Comparison of ENCODE assay signal across 10 mouse cellular contexts in genomic region chr1:171319748-171320147, GRCm38 (mm10). TPM values are rescaled to one million over a fixed set of nuclear protein-coding genes. Genes with fewer than 3 reads are reported as not detected.
DNase-seq lines count a peak whose midpoint lies in the region; ATAC-seq lines count a peak whose summit lies in the region.
"Had no signal": no experiment of that assay in that cellular context is flagged by ENCODE, and none has a peak within 500 bp of the region (broad histone marks: within the 10 kb centered on the region; RNA-seq: fewer than 3 reads in every experiment).

No protein-coding gene starts in this region.

- H3K27me3 ChIP-seq in forebrain, embryonic 11.5 days (ENCODE audit: control insufficient read depth, insufficient read depth, low read length): no peaks in the 10 kb centered on the region
- H3K27me3 ChIP-seq in forebrain, embryonic 12.5 days: no peaks in the 10 kb centered on the region
- H3K27me3 ChIP-seq in midbrain, embryonic 11.5 days (ENCODE audit: control insufficient read depth, insufficient read depth, low read length): no peaks in the 10 kb centered on the region
- H3K27me3 ChIP-seq in midbrain, embryonic 16.5 days (ENCODE audit: control insufficient read depth, insufficient read depth, low read depth, low read length): no peaks in the 10 kb centered on the region
- no peaks in the 10 kb centered on the region for H3K27me3 ChIP-seq in kidney, embryonic 15.5 days
- H3K27me3 ChIP-seq in stomach, embryonic 16.5 days (ENCODE audit: control insufficient read depth, insufficient read depth, low read length): no peaks in the 10 kb centered on the region
- H3K27me3 ChIP-seq: megakaryocyte, embryonic 14.5 days had no signal

- no peak overlapping the region for H3K27ac ChIP-seq in forebrain, embryonic 11.5 days (ENCODE audit: low read depth, low read length)
- H3K27ac ChIP-seq in forebrain, embryonic 12.5 days: no peak overlapping the region
- no peak overlapping the region for H3K27ac ChIP-seq in midbrain, embryonic 11.5 days (ENCODE audit: low read depth, low read length)
- H3K27ac ChIP-seq in midbrain, embryonic 16.5 days (ENCODE audit: low read length): no peak overlapping the region
- H3K27ac ChIP-seq in kidney, embryonic 15.5 days: no peak overlapping the region
- H3K27ac ChIP-seq in stomach, embryonic 16.5 days (ENCODE audit: low read length): no peak overlapping the region

- no peak for ATAC-seq in forebrain, embryonic 11.5 days (replicated peaks; ENCODE audit: low FRiP score)
- no peak for ATAC-seq in forebrain, embryonic 12.5 days (ENCODE audit: low FRiP score)
- no peak for ATAC-seq in midbrain, embryonic 11.5 days (ENCODE audit: low FRiP score)
- ATAC-seq in midbrain, embryonic 16.5 days: no peak
- no peak for ATAC-seq in kidney, embryonic 15.5 days (replicated peaks; ENCODE audit: low FRiP score)
- ATAC-seq in stomach, embryonic 16.5 days (ENCODE audit: insufficient read depth, low FRiP score): no peak

- H3K9me3 ChIP-seq in forebrain, embryonic 11.5 days (ENCODE audit: control insufficient read depth, low read length): no peaks in the 10 kb centered on the region
- no peaks in the 10 kb centered on the region for H3K9me3 ChIP-seq in forebrain, embryonic 12.5 days
- H3K9me3 ChIP-seq in midbrain, embryonic 11.5 days (ENCODE audit: control insufficient read depth, low read length): no peaks in the 10 kb centered on the region
- no peaks in the 10 kb centered on the region for H3K9me3 ChIP-seq in midbrain, embryonic 16.5 days (replicated peaks; ENCODE audit: control insufficient read depth, low read length, poor library complexity, severe bottlenecking)
- no peaks in the 10 kb centered on the region for H3K9me3 ChIP-seq in kidney, embryonic 15.5 days (replicated peaks)
- H3K9me3 ChIP-seq in stomach, embryonic 16.5 days (replicated peaks; ENCODE audit: control insufficient read depth, low read length): no peaks in the 10 kb centered on the region

- WGBS in forebrain, embryonic 11.5 days: 10% methylated on average over 7 of the region's 7 CpGs
- 8% methylated on average over 7 of the region's 7 CpGs for WGBS in forebrain, embryonic 12.5 days
- 12% methylated on average over 7 of the region's 7 CpGs for WGBS in midbrain, embryonic 11.5 days
- 6% methylated on average over 7 of the region's 7 CpGs for WGBS in midbrain, embryonic 16.5 days
- 15% methylated on average over 7 of the region's 7 CpGs for WGBS in kidney, embryonic 15.5 days
- 21% methylated on average over 7 of the region's 7 CpGs for WGBS in stomach, embryonic 16.5 days

- H3K4me3 ChIP-seq in forebrain, embryonic 11.5 days (ENCODE audit: low read depth, low read length): no peak overlapping the region
- H3K4me3 ChIP-seq in forebrain, embryonic 12.5 days (replicated peaks): no peak overlapping the region
- H3K4me3 ChIP-seq in midbrain, embryonic 11.5 days (ENCODE audit: low read depth, low read length): no peak overlapping the region
- H3K4me3 ChIP-seq in midbrain, embryonic 16.5 days (ENCODE audit: low read depth, low read length): no peak overlapping the region
- H3K4me3 ChIP-seq in kidney, embryonic 15.5 days (replicated peaks): peak overlapping the region; percentile 33
- 0 out of 2 replicates have a peak overlapping the region, but pooled peaks have one; percentile 8 for H3K4me3 ChIP-seq in stomach, embryonic 16.5 days (replicated peaks; ENCODE audit: low read length)
- H3K4me3 ChIP-seq: megakaryocyte, embryonic 14.5 days had no signal

- no peaks in the 10 kb centered on the region for H3K4me1 ChIP-seq in forebrain, embryonic 11.5 days (replicated peaks; ENCODE audit: control insufficient read depth, insufficient read depth, low read length)
- no peaks in the 10 kb centered on the region for H3K4me1 ChIP-seq in forebrain, embryonic 12.5 days
- H3K4me1 ChIP-seq in midbrain, embryonic 11.5 days (ENCODE audit: control insufficient read depth, insufficient read depth, low read length): no peaks in the 10 kb centered on the region
- no peaks in the 10 kb centered on the region for H3K4me1 ChIP-seq in midbrain, embryonic 16.5 days (ENCODE audit: control insufficient read depth, insufficient read depth, low read length)
- peaks cover 6% of the 10 kb centered on the region; the same call in 1 of the 2 replicates for H3K4me1 ChIP-seq in kidney, embryonic 15.5 days
- H3K4me1 ChIP-seq in stomach, embryonic 16.5 days (ENCODE audit: control insufficient read depth, insufficient read depth, low read length): peaks cover 6% of the 10 kb centered on the region; the same call in 1 of the 2 replicates

- H3K36me3 ChIP-seq in forebrain, embryonic 11.5 days (ENCODE audit: control insufficient read depth, insufficient read depth, low read length): no peaks in the 10 kb centered on the region
- H3K36me3 ChIP-seq in forebrain, embryonic 12.5 days (replicated peaks): no peaks in the 10 kb centered on the region
- H3K36me3 ChIP-seq in midbrain, embryonic 11.5 days (ENCODE audit: control insufficient read depth, insufficient read depth, low read length): no peaks in the 10 kb centered on the region
- H3K36me3 ChIP-seq in midbrain, embryonic 16.5 days (ENCODE audit: control insufficient read depth, insufficient read depth, low read length): no peaks in the 10 kb centered on the region
- H3K36me3 ChIP-seq in kidney, embryonic 15.5 days: 0 out of 2 replicates have a peak, but pooled peaks cover 5% of the 10 kb centered on the region
- no peaks in the 10 kb centered on the region for H3K36me3 ChIP-seq in stomach, embryonic 16.5 days (ENCODE audit: control insufficient read depth, insufficient read depth, low read length)

- no peak for DNase-seq in forebrain, embryonic 11.5 days (ENCODE audit: low spot score)
- DNase-seq in midbrain, embryonic 11.5 days (ENCODE audit: low spot score, missing footprints): peak; percentile 60
- no peak for DNase-seq in urinary bladder, postnatal 25 days (ENCODE audit: low spot score)
- no peak for DNase-seq in left cerebral cortex, adult 11 months (ENCODE audit: low spot score)
- DNase-seq: right cerebral cortex, postnatal 4 days had no signal

- H3K9ac ChIP-seq in forebrain, embryonic 11.5 days (ENCODE audit: low read length): 0 out of 2 replicates have a peak overlapping the region, but pooled peaks have one; percentile 0
- H3K9ac ChIP-seq in forebrain, embryonic 12.5 days: no peak overlapping the region
- no peak overlapping the region for H3K9ac ChIP-seq in midbrain, embryonic 11.5 days (ENCODE audit: low read length)
- H3K9ac ChIP-seq in midbrain, embryonic 16.5 days (ENCODE audit: low read depth, low read length): no peak overlapping the region
- H3K9ac ChIP-seq in kidney, embryonic 15.5 days: 0 out of 2 replicates have a peak overlapping the region, but pooled peaks have one; percentile 24
- H3K9ac ChIP-seq in stomach, embryonic 16.5 days (ENCODE audit: low read length): no peak overlapping the region

- no peak overlapping the region for H3K4me2 ChIP-seq in forebrain, embryonic 11.5 days (ENCODE audit: low read depth, low read length, severe bottlenecking)
- no peak overlapping the region for H3K4me2 ChIP-seq in forebrain, embryonic 12.5 days
- H3K4me2 ChIP-seq in midbrain, embryonic 11.5 days: no peak overlapping the region
- no peak overlapping the region for H3K4me2 ChIP-seq in midbrain, embryonic 16.5 days (ENCODE audit: low read length)
- H3K4me2 ChIP-seq in kidney, embryonic 15.5 days: peak overlapping the region; percentile 51
- H3K4me2 ChIP-seq in stomach, embryonic 16.5 days (ENCODE audit: low read depth, low read length): 0 out of 2 replicates have a peak overlapping the region, but pooled peaks have one; percentile 19

RNA-seq across cellular contexts. Expression of gene Dedd, which starts 9.2 kb away (rescaled TPM):
- polyA plus RNA-seq in forebrain, embryonic 11.5 days (2014; fragmentation: Nextera tagmentation; extraction: Ambion mirVana): 46.5 and 46.7 TPM in 2 replicates
- polyA plus RNA-seq in forebrain, embryonic 12.5 days (2016; fragmentation: Nextera tagmentation; extraction: Ambion mirVana): 48.5 and 51.0 TPM in 2 replicates
- polyA plus RNA-seq in midbrain, embryonic 11.5 days (2014; fragmentation: Nextera tagmentation; extraction: Ambion mirVana): 45.1 and 46.7 TPM in 2 replicates
- 53.6 and 55.2 TPM in 2 replicates for polyA plus RNA-seq in midbrain, embryonic 16.5 days (2015; fragmentation: Nextera tagmentation; extraction: Ambion mirVana)
- 53.1 and 55.7 TPM in 2 replicates for polyA plus RNA-seq in kidney, embryonic 15.5 days (2015; fragmentation: Nextera tagmentation; extraction: Ambion mirVana)
- polyA plus RNA-seq in stomach, embryonic 16.5 days (2015; fragmentation: Nextera tagmentation; extraction: Ambion mirVana): 48.0 and 54.7 TPM in 2 replicates

RNA-seq across cellular contexts. Expression of gene Ufc1, which starts 24.9 kb away (rescaled TPM):
- 92.4 and 97.5 TPM in 2 replicates for polyA plus RNA-seq in forebrain, embryonic 11.5 days (2014; fragmentation: Nextera tagmentation; extraction: Ambion mirVana)
- polyA plus RNA-seq in forebrain, embryonic 12.5 days (2016; fragmentation: Nextera tagmentation; extraction: Ambion mirVana): 94.8 and 98.4 TPM in 2 replicates
- polyA plus RNA-seq in midbrain, embryonic 11.5 days (2014; fragmentation: Nextera tagmentation; extraction: Ambion mirVana): 115 and 117 TPM in 2 replicates
- polyA plus RNA-seq in midbrain, embryonic 16.5 days (2015; fragmentation: Nextera tagmentation; extraction: Ambion mirVana): 105 and 116 TPM in 2 replicates
- polyA plus RNA-seq in kidney, embryonic 15.5 days (2015; fragmentation: Nextera tagmentation; extraction: Ambion mirVana): 106 and 118 TPM in 2 replicates
- polyA plus RNA-seq in stomach, embryonic 16.5 days (2015; fragmentation: Nextera tagmentation; extraction: Ambion mirVana): 100 and 113 TPM in 2 replicates

RNA-seq across cellular contexts. Expression of gene Nit1, which starts 25.7 kb away (rescaled TPM):
- polyA plus RNA-seq in forebrain, embryonic 11.5 days (2014; fragmentation: Nextera tagmentation; extraction: Ambion mirVana): 31.7 and 35.6 TPM in 2 replicates
- polyA plus RNA-seq in forebrain, embryonic 12.5 days (2016; fragmentation: Nextera tagmentation; extraction: Ambion mirVana): 46.4 and 48.7 TPM in 2 replicates
- 31.9 and 32.7 TPM in 2 replicates for polyA plus RNA-seq in midbrain, embryonic 11.5 days (2014; fragmentation: Nextera tagmentation; extraction: Ambion mirVana)
- polyA plus RNA-seq in midbrain, embryonic 16.5 days (2015; fragmentation: Nextera tagmentation; extraction: Ambion mirVana): 53.8 and 56.9 TPM in 2 replicates
- polyA plus RNA-seq in kidney, embryonic 15.5 days (2015; fragmentation: Nextera tagmentation; extraction: Ambion mirVana): 47.8 and 50.5 TPM in 2 replicates
- polyA plus RNA-seq in stomach, embryonic 16.5 days (2015; fragmentation: Nextera tagmentation; extraction: Ambion mirVana): 49.6 and 51.3 TPM in 2 replicates

RNA-seq across cellular contexts. Expression of gene Pfdn2, which starts 25.7 kb away (rescaled TPM):
- 58.4 and 65.7 TPM in 2 replicates for polyA plus RNA-seq in forebrain, embryonic 11.5 days (2014; fragmentation: Nextera tagmentation; extraction: Ambion mirVana)
- 167 and 178 TPM in 2 replicates for polyA plus RNA-seq in forebrain, embryonic 12.5 days (2016; fragmentation: Nextera tagmentation; extraction: Ambion mirVana)
- polyA plus RNA-seq in midbrain, embryonic 11.5 days (2014; fragmentation: Nextera tagmentation; extraction: Ambion mirVana): 64.8 and 69.8 TPM in 2 replicates
- 146 and 166 TPM in 2 replicates for polyA plus RNA-seq in midbrain, embryonic 16.5 days (2015; fragmentation: Nextera tagmentation; extraction: Ambion mirVana)
- polyA plus RNA-seq in kidney, embryonic 15.5 days (2015; fragmentation: Nextera tagmentation; extraction: Ambion mirVana): 122 and 130 TPM in 2 replicates
- 81.2 and 109 TPM in 2 replicates for polyA plus RNA-seq in stomach, embryonic 16.5 days (2015; fragmentation: Nextera tagmentation; extraction: Ambion mirVana)

RNA-seq across cellular contexts. Expression of gene Usp21, which starts 32.0 kb away (rescaled TPM):
- polyA plus RNA-seq in forebrain, embryonic 11.5 days (2014; fragmentation: Nextera tagmentation; extraction: Ambion mirVana): 110 and 114 TPM in 2 replicates
- 119 and 125 TPM in 2 replicates for polyA plus RNA-seq in forebrain, embryonic 12.5 days (2016; fragmentation: Nextera tagmentation; extraction: Ambion mirVana)
- polyA plus RNA-seq in midbrain, embryonic 11.5 days (2014; fragmentation: Nextera tagmentation; extraction: Ambion mirVana): 84.7 and 88.6 TPM in 2 replicates
- 105 and 112 TPM in 2 replicates for polyA plus RNA-seq in midbrain, embryonic 16.5 days (2015; fragmentation: Nextera tagmentation; extraction: Ambion mirVana)
- 87.7 and 97.8 TPM in 2 replicates for polyA plus RNA-seq in kidney, embryonic 15.5 days (2015; fragmentation: Nextera tagmentation; extraction: Ambion mirVana)
- 54.9 and 59.1 TPM in 2 replicates for polyA plus RNA-seq in stomach, embryonic 16.5 days (2015; fragmentation: Nextera tagmentation; extraction: Ambion mirVana)

Comparison
In these comparisons a context has a peak if more than half of its experiments do, and no peak if none do; other contexts are left out.
1. H3K9ac ChIP-seq: peak in forebrain, embryonic 11.5 days (single experiment) and kidney, embryonic 15.5 days (single experiment); none in forebrain, embryonic 12.5 days (single experiment), midbrain, embryonic 11.5 days (single experiment), midbrain, embryonic 16.5 days (single experiment) and stomach, embryonic 16.5 days (single experiment).
2. H3K4me2 ChIP-seq: peak in kidney, embryonic 15.5 days (single experiment) and stomach, embryonic 16.5 days (single experiment); none in forebrain, embryonic 11.5 days (single experiment), forebrain, embryonic 12.5 days (single experiment), midbrain, embryonic 11.5 days (single experiment) and midbrain, embryonic 16.5 days (single experiment).
3. H3K4me3 ChIP-seq: peak in kidney, embryonic 15.5 days (single experiment) and stomach, embryonic 16.5 days (single experiment); none in forebrain, embryonic 11.5 days (single experiment), forebrain, embryonic 12.5 days (single experiment), midbrain, embryonic 11.5 days (single experiment) and midbrain, embryonic 16.5 days (single experiment).